Mouse (Mus musculus) liver, adult 2 months (tissue): ENCODE measurements at regions not wholly inside any gene's neighbourhood (a gene's known extent, or its start where the extent isn't known, plus 50 kb on each side); places are given as distances from the start of the nearest gene placed in this dataset.

Experiments
- CTCF ChIP-seq: fragments of 200-500 bp; IDR thresholded peaks from 2 replicates; pipeline ENCODE4 v1.5.1; 2011; ENCODE audit warnings: low read depth, low read length, control low read depth
- POLR2A ChIP-seq: fragments of 200-500 bp; IDR thresholded peaks from 2 replicates; pipeline ENCODE4 v1.6.1; 2011; ENCODE audit warnings: low read length, control low read depth; ENCODE audit not compliant: insufficient read depth; ENCODE audit errors: extremely low read depth

GRCm38 (mm10) chr1:189478051-189478450, 76.0 kb upstream of the Kcnk2 start:
- no peak for TF ChIP-seq POLR2A
- TF ChIP-seq CTCF = no peak
